Comparison of ENCODE assay signal across 9 mouse cellular contexts in the genomic region with DNA sequence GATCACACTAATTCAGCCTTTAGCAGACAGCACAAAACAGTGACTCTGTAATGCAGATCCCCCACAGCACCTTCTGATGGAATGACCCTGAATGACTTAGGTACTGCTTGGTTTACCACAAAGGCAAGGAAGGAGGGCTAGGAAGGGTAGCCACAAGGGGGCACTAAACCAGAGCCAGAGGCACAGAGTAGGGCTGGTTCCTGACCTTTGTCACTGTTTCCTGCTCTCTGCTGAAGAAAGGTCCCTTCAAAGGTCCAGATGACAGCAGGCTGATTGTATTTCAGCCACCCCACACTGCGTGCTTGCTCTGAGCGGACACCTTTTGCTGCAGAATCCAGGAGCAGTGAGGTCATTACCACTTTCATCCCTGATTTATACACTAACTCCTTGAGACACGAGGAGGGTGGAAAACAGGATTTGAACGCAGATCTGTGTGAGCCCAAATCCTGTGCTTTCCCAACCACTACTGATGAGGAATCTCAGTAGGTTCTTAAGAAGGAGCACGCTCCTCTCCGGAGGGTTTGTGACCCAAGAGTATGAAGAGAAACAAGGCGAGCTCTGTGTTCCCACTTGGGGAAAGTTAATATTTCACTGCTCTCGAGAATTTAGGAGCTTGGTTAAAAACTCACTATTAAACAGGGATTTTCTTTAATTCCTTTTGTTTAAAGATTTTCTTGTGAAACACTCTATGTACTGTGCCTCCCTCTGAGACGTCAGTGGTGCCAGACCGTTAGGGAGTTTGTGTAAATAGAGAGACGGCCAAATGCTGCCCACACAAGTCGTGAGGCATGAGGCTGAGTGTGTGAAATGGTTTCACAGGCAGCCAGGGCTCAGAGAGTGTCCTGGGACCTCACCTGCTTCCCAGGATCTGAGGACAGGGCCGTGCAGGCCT.
A peak's percentile ranks its signal among the peaks of the same experiment; 100 is the strongest.
DNase-seq lines count a peak whose midpoint lies in the region; ATAC-seq lines count a peak whose summit lies in the region.
"Had no signal": no experiment of that assay in that cellular context is flagged by ENCODE, and none has a peak within 500 bp of the region (broad histone marks: within the 10 kb centered on the region; RNA-seq: fewer than 3 reads in every experiment).

No protein-coding gene starts in this region.

- peak overlapping the region; percentile 18; the same call in 1 of the 2 replicates for H3K27ac ChIP-seq in heart, embryonic 10.5 days
- H3K27ac ChIP-seq in embryonic facial prominence, embryonic 11.5 days (replicated peaks; ENCODE audit: low read depth, low read length), result no peak overlapping the region
- peak overlapping the region; percentile 74 for H3K27ac ChIP-seq in kidney, embryonic 15.5 days
- H3K27ac ChIP-seq in lung, embryonic 16.5 days (ENCODE audit: low read length), result peak overlapping the region; percentile 93
- H3K27ac ChIP-seq in forebrain, embryonic 15.5 days (replicated peaks), result no peak overlapping the region
- H3K27ac ChIP-seq in forebrain, embryonic 11.5 days (ENCODE audit: low read depth, low read length), result no peak overlapping the region

- no peak for DNase-seq in heart, embryonic 10.5 days (ENCODE audit: low spot score)
- no peak for DNase-seq in heart, adult 9 months (ENCODE audit: low spot score in 2 of 2)
- peak; percentile 68 for DNase-seq in R1 (ENCODE audit: low read depth, low spot score)
- DNase-seq in embryonic facial prominence, embryonic 11.5 days (ENCODE audit: low spot score), result peak; percentile 37
- no peak for DNase-seq in forebrain, embryonic 11.5 days (ENCODE audit: low spot score)

- no peaks in the 10 kb centered on the region for H3K9me3 ChIP-seq in heart, embryonic 10.5 days
- no peaks in the 10 kb centered on the region for H3K9me3 ChIP-seq in embryonic facial prominence, embryonic 11.5 days (replicated peaks; ENCODE audit: control insufficient read depth, low read length)
- H3K9me3 ChIP-seq in kidney, embryonic 15.5 days (replicated peaks), result no peaks in the 10 kb centered on the region
- no peaks in the 10 kb centered on the region for H3K9me3 ChIP-seq in lung, embryonic 16.5 days (ENCODE audit: control insufficient read depth, low read length)
- no peaks in the 10 kb centered on the region for H3K9me3 ChIP-seq in forebrain, embryonic 15.5 days
- no peaks in the 10 kb centered on the region for H3K9me3 ChIP-seq in forebrain, embryonic 11.5 days (ENCODE audit: control insufficient read depth, low read length)

- peaks cover 34% of the 10 kb centered on the region for H3K27me3 ChIP-seq in heart, embryonic 10.5 days (ENCODE audit: insufficient read depth, poor library complexity, severe bottlenecking)
- no peaks in the 10 kb centered on the region for H3K27me3 ChIP-seq in embryonic facial prominence, embryonic 11.5 days (ENCODE audit: control insufficient read depth, insufficient read depth, low read length)
- no peaks in the 10 kb centered on the region for H3K27me3 ChIP-seq in kidney, embryonic 15.5 days
- H3K27me3 ChIP-seq in lung, embryonic 16.5 days (ENCODE audit: control insufficient read depth, insufficient read depth, low read depth, low read length), result no peaks in the 10 kb centered on the region
- H3K27me3 ChIP-seq in forebrain, embryonic 15.5 days, result no peaks in the 10 kb centered on the region
- H3K27me3 ChIP-seq in forebrain, embryonic 11.5 days (ENCODE audit: control insufficient read depth, insufficient read depth, low read length), result no peaks in the 10 kb centered on the region

- WGBS in heart, embryonic 10.5 days, result 64% methylated on average over 13 of the region's 13 CpGs
- 41% methylated on average over 13 of the region's 13 CpGs for WGBS in embryonic facial prominence, embryonic 11.5 days
- 23% methylated on average over 13 of the region's 13 CpGs for WGBS in kidney, embryonic 15.5 days
- whole genome bisulfite sequencing in lung, embryonic 16.5 days, result 36% methylated on average over 13 of the region's 13 CpGs
- 59% methylated on average over 13 of the region's 13 CpGs for WGBS in forebrain, embryonic 15.5 days
- 69% methylated on average over 13 of the region's 13 CpGs for WGBS in forebrain, embryonic 11.5 days

- no peak overlapping the region for H3K4me2 ChIP-seq in embryonic facial prominence, embryonic 11.5 days (ENCODE audit: low read depth, low read length)
- H3K4me2 ChIP-seq in kidney, embryonic 15.5 days, result 0 out of 2 replicates have a peak overlapping the region, but pooled peaks have one; percentile 2
- no peak overlapping the region; the same call in 1 of the 2 replicates for H3K4me2 ChIP-seq in lung, embryonic 16.5 days (ENCODE audit: low read depth, low read length)
- no peak overlapping the region for H3K4me2 ChIP-seq in forebrain, embryonic 15.5 days (replicated peaks)
- no peak overlapping the region for H3K4me2 ChIP-seq in forebrain, embryonic 11.5 days (ENCODE audit: low read depth, low read length, severe bottlenecking)

- H3K4me1 ChIP-seq in heart, embryonic 10.5 days, result peaks cover 33% of the 10 kb centered on the region
- no peaks in the 10 kb centered on the region for H3K4me1 ChIP-seq in embryonic facial prominence, embryonic 11.5 days (ENCODE audit: control insufficient read depth, insufficient read depth, low read length)
- peaks cover 24% of the 10 kb centered on the region for H3K4me1 ChIP-seq in kidney, embryonic 15.5 days
- H3K4me1 ChIP-seq in lung, embryonic 16.5 days (replicated peaks; ENCODE audit: control insufficient read depth, insufficient read depth, low read length), result peaks cover 45% of the 10 kb centered on the region
- H3K4me1 ChIP-seq in forebrain, embryonic 15.5 days, result no peaks in the 10 kb centered on the region
- H3K4me1 ChIP-seq in forebrain, embryonic 11.5 days (replicated peaks; ENCODE audit: control insufficient read depth, insufficient read depth, low read length), result no peaks in the 10 kb centered on the region

- ATAC-seq in embryonic facial prominence, embryonic 11.5 days (replicated peaks; ENCODE audit: insufficient number of reproducible peaks, low FRiP score, low TSS enrichment, low read depth), result no peak; the same call in 1 of the 2 replicates
- ATAC-seq in kidney, embryonic 15.5 days (replicated peaks; ENCODE audit: low FRiP score), result peak; percentile 84
- peak; percentile 79 for ATAC-seq in lung, embryonic 16.5 days (ENCODE audit: low read depth)
- no peak for ATAC-seq in forebrain, embryonic 15.5 days (replicated peaks)
- ATAC-seq in forebrain, embryonic 11.5 days (replicated peaks; ENCODE audit: low FRiP score), result no peak

- H3K4me3 ChIP-seq in heart, embryonic 10.5 days, result no peak overlapping the region
- H3K4me3 ChIP-seq in embryonic facial prominence, embryonic 11.5 days (ENCODE audit: low read depth, low read length), result no peak overlapping the region
- H3K4me3 ChIP-seq in kidney, embryonic 15.5 days (replicated peaks), result no peak overlapping the region
- no peak overlapping the region for H3K4me3 ChIP-seq in lung, embryonic 16.5 days (ENCODE audit: low read length)
- H3K4me3 ChIP-seq in forebrain, embryonic 15.5 days, result no peak overlapping the region
- no peak overlapping the region for H3K4me3 ChIP-seq in forebrain, embryonic 11.5 days (ENCODE audit: low read depth, low read length)
- H3K4me3 ChIP-seq: myocyte had no signal

- H3K9ac ChIP-seq in embryonic facial prominence, embryonic 11.5 days (replicated peaks; ENCODE audit: low read length), result no peak overlapping the region
- no peak overlapping the region for H3K9ac ChIP-seq in kidney, embryonic 15.5 days
- no peak overlapping the region for H3K9ac ChIP-seq in lung, embryonic 16.5 days (ENCODE audit: low read length)
- no peak overlapping the region for H3K9ac ChIP-seq in forebrain, embryonic 15.5 days (replicated peaks)
- no peak overlapping the region for H3K9ac ChIP-seq in forebrain, embryonic 11.5 days (ENCODE audit: low read length)

- no peaks in the 10 kb centered on the region for H3K36me3 ChIP-seq in heart, embryonic 10.5 days
- H3K36me3 ChIP-seq in embryonic facial prominence, embryonic 11.5 days (replicated peaks; ENCODE audit: control insufficient read depth, insufficient read depth, low read depth, low read length), result no peaks in the 10 kb centered on the region
- no peaks in the 10 kb centered on the region for H3K36me3 ChIP-seq in kidney, embryonic 15.5 days
- H3K36me3 ChIP-seq in lung, embryonic 16.5 days (ENCODE audit: control insufficient read depth, insufficient read depth, low read length), result no peaks in the 10 kb centered on the region
- no peaks in the 10 kb centered on the region for H3K36me3 ChIP-seq in forebrain, embryonic 15.5 days
- H3K36me3 ChIP-seq in forebrain, embryonic 11.5 days (ENCODE audit: control insufficient read depth, insufficient read depth, low read length), result no peaks in the 10 kb centered on the region

Comparison
In these comparisons a context has a peak if more than half of its experiments do, and no peak if none do; other contexts are left out.
1. DNase-seq: peak in R1 (single experiment) and embryonic facial prominence, embryonic 11.5 days (single experiment); none in heart, embryonic 10.5 days (single experiment), heart, adult 9 months (0 of 2) and forebrain, embryonic 11.5 days (single experiment).
2. H3K27ac ChIP-seq: peak in heart, embryonic 10.5 days (single experiment), kidney, embryonic 15.5 days (single experiment) and lung, embryonic 16.5 days (single experiment); none in embryonic facial prominence, embryonic 11.5 days (single experiment), forebrain, embryonic 15.5 days (single experiment) and forebrain, embryonic 11.5 days (single experiment).
3. ATAC-seq: peak in kidney, embryonic 15.5 days (single experiment) and lung, embryonic 16.5 days (single experiment); none in embryonic facial prominence, embryonic 11.5 days (single experiment), forebrain, embryonic 15.5 days (single experiment) and forebrain, embryonic 11.5 days (single experiment).